Mouse (Mus musculus) adrenal gland, postnatal 14 days (tissue): ENCODE data around the gene Aspscr1. TPM values are rescaled to one million over a fixed set of nuclear protein-coding genes. Genes with fewer than 3 reads are reported as not detected.
A peak's percentile ranks its signal among the peaks of the same experiment; 100 is the strongest.

Experiments
- DNase-seq: peaks from one replicate; pipeline ENCODE4 v3.0.0; 2021; ENCODE audit warnings: mixed read lengths
- total RNA-seq: library from RNA; stranded (reverse); gene quantifications from 2 replicates; pipeline ENCODE4 v1.2.3, GENCODE M21; 2021

Gene Aspscr1
- total RNA-seq, 1 experiment from 2014 or later: 69.4 TPM

DNA sequence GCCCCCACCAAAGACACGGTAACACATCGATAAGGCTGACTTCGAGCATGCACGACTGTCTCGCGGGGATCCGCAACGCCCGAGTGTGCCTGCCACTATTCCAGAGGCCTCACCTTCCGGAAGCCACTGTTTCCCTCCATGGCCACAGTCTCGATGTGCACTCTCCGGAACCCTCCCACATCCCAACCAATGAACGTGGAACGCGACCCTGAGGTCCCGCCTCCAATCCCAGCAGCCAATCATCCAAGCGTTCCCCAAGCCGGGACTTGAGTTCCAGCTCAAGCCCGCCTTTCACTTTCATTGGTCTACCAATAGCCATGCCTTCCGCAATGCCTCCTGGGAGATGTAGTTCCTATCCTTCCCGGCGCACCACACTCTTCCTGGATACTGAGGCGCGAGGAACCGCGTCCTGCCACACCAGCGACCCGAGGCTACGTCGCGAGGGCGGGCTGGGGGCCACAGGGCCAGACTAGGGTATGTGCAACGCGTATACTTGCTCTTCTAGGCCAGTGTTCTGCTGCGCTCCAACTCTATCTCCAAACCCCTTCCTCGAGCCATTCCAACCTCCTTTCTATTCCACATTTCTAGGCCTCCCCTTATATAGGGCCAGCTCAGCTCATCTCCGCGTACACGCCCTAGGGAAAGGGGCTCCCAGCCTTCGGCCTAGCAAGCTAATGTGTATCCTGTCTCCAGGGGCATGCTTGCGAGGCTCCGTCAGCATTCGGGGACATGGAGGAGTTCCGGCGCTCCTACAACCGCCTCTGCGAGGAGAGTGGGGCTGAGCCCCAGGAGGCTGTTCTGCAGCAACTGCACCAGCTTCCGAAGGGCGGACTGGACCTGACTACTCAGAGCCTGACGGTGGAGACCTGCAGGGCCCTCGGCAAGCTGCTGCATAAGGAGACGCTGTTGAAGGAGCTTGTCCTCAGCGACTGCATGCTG is 41.1 kb downstream of the Aspscr1 start, which contains the start of the genes Cenpx and Lrrc45:
Gene Cenpx, minus strand, starts transcription at position 159 of the 939 bp plus-strand sequence.
Gene Lrrc45, plus strand, starts transcription at position 346 of the 939 bp plus-strand sequence.
- peak; percentile 97 for DNase-seq

DNA sequence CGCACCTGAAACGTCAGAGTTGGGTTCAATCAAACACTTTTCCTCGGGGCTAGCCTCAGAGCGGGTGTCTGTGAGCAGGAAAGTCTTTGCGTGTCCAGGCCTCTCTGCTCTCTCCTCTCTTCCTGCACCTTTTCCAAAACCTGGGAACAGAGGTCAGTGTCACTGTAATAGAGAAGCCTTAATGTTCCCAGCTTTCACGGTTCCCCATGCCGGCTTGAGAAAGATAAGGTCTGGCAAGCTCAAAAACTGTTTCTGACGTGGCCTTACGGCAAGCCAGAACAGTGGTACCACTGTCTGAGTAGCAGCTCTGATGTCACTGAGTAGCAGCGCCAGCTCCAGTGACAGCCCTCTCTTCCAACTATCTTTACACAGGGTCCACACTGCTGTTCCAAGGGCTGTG is 41.8 kb downstream of the Aspscr1 start:
- no peak for DNase-seq

DNA sequence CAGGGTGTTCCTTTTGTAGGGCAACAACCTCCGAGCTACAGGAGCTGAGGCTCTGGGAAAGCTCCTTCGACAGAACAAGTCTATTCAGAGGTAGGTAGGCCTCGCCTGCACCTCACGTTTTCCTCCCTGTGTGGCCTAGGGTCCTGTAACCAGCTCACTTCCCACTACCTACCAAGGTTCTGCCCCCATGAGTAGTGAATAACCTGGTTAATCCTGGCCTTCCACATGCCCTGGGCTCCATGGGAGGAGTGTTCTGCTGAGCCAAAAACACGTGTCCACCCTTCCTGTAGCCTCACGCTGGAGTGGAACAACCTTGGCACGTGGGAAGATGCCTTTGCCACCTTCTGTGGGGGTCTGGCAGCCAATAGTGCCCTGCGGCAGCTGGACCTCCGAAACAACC is 42.4 kb downstream of the Aspscr1 start:
- no peak for DNase-seq

DNA sequence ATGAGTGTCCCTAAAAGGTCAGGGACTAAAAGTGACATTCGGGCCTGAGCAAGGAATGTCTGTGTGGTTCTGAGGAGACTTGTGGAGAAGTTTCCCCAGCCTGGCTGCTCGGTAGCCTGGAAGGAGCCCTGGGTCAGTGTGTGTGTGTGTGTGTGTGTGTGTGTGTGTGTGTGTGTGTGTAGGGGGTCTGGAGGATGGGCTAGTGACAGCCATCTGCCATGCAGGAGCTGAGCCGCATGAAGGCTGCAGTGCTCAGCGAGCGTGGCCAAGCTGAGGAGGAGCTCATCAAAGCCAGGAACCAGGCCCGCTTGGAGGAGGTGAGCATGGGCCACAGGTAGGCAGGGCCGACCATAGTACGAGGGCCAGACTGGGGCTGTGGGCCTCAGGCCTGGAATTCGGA is 46.5 kb downstream of the Aspscr1 start:
- no peak for DNase-seq

DNA sequence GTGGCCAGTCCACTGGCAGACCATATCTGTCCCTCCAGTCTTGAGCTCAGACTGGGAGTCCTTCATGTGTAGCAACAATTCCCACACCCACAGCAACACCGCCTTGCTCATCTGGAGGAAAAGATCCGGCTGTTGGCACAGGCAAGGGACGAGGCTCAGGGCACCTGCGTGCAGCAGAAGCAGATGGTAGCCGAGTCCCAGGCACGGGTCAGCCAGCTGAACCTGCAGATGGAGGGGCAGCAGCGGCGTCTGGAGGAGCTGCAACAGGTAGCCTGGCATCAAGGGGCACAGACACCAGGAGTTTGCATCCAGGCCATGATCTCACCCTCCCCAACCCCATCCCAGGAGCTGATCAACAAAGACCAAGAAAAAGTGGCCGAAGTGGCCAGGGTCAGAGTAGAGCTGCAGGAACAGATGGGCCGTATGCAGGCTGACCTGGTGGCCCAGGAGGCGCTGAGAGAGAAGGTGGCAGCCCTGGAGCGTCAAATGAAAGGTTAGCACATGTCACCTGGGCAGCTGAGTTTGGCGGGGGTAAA is 47.1 kb downstream of the Aspscr1 start:
- peak; percentile 7 for DNase-seq

DNA sequence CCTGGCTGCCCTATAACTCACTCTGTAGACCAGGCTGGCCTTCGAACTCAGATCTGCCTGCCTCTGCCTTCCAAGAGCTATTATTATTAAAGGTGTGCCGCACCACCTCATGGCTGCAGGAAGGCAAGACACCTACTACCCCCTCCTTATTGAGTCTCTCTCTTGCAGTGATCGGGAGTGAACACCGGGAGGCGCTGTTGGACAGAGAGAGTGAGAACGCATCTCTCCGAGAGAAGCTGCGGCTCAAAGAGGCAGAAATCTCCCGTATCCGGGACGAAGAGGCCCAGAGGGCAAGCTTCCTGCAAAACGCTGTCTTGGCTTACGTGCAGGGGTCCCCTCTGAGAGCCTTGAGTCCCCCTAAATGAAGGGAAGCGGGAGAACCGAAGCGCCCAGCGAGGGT is 47.7 kb downstream of the Aspscr1 start:
- DNase-seq: peak; percentile 96

DNA sequence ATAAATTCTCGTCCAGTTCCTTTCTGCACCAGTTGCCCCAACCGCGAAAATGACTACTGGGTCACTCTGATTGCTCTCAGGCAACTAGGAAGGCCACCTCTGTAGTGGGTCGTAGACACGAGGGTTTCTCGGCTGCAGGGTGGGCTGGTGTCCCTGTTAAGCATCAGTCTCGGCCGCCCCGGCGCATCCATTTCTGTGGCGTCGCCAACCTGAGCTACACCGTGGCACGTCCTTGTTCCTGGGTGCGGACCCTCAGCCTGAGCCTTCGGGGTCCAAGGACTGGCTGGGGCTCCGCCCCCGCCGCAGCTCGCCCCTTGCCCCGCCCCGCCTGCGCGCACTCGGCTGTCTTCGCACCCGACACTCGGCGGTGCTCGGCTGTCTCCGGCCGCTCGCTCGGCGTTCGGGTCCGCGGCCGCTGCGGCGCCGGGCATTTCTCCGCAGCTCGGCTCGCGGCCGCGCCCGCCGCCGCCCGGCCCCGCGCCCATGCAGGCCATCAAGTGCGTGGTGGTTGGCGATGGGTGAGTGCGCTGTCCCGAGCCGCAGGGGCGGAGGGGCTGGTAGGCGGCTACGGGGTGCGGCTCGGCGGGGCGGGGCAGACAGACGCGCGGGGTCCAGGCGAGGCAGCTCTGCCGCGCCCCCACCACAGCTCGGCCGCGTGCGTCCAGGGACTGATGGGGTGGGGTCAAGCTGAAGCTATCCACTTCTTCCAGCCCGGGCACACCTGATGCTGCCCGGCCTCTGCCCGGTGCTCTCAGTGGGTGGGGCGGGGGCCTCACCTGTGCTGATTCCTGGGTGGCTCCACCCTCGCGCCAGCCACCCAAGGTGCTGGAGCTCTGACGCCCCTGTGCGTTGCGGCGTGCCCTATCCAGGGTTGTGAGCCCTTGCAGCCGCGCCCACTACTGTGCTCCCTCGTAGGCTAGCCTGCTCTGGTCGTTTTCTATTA is 48.6 kb downstream of the Aspscr1 start, which contains the start of gene Rac3:
Gene Rac3, plus strand, starts transcription at position 347 of the 943 bp plus-strand sequence.
- DNase-seq: peak; percentile 80

DNA sequence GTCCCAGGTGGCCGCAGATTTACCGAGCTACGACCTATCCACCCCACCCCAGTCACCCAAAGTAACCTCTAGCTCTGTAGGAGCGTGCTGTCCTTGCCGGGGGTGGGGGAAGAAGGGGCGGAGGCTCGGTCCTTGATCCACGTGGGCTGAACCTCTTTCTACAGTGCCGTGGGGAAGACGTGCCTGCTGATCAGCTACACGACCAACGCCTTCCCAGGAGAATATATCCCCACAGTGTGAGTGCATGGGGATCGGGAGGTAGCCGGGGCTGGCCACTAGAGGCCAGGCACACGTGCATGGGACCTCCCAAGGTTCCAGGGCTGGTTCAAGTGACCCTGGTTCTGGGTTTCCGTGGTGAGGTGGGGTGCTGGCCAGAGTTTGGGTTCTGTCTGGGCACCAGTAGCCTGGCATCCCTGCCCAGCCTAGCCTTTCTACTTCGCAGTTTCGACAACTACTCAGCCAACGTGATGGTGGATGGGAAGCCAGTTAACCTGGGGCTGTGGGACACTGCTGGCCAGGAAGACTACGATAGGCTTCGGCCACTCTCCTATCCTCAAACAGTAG is 49.4 kb downstream of the Aspscr1 start:
- peak; percentile 27 for DNase-seq

DNA sequence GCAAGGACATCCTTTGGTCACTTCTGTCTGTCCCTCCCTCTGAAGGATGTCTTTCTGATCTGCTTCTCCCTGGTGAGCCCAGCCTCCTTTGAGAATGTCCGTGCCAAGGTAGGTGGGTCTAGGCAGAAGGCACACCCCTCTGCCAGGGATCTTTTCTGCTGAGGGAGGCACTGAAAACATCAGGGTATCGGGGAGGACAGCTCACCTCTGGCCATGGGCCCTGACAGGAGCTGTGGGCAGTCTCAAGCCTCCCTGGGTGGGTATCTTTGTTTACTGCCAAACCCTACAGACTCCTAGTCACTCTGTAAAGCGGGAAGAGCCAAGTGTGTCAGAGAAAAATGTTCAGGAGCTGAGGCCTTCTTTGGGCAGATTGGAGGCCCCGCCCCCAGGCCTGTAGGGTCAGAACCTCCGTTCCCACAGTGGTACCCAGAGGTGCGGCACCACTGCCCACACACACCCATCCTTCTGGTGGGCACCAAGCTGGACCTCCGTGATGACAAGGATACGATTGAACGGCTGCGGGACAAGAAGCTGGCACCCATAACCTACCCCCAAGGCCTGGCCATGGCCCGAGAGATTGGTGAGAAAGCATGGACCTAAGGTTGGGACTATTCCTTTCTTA is 50.1 kb downstream of the Aspscr1 start:
- peak; percentile 3 for DNase-seq

DNA sequence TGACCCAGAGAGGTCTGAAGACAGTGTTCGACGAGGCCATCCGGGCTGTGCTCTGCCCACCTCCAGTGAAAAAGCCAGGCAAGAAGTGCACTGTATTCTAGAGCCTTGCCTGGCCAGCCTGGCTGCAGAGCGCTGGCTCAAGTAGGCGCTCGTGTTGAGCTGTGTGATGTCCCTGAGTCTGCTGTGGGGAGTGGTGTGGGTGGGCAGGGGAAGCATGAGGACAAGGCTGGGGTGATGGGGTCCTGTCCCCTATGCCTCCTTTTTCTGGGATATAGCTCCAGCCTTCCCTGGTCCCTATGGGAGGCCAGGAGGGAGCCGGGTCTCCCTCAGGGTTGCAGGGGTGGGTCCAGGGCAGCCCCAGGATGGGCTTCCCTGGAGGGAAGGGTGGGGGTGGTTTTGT is 50.7 kb downstream of the Aspscr1 start:
- peak; percentile 3 for DNase-seq

DNA sequence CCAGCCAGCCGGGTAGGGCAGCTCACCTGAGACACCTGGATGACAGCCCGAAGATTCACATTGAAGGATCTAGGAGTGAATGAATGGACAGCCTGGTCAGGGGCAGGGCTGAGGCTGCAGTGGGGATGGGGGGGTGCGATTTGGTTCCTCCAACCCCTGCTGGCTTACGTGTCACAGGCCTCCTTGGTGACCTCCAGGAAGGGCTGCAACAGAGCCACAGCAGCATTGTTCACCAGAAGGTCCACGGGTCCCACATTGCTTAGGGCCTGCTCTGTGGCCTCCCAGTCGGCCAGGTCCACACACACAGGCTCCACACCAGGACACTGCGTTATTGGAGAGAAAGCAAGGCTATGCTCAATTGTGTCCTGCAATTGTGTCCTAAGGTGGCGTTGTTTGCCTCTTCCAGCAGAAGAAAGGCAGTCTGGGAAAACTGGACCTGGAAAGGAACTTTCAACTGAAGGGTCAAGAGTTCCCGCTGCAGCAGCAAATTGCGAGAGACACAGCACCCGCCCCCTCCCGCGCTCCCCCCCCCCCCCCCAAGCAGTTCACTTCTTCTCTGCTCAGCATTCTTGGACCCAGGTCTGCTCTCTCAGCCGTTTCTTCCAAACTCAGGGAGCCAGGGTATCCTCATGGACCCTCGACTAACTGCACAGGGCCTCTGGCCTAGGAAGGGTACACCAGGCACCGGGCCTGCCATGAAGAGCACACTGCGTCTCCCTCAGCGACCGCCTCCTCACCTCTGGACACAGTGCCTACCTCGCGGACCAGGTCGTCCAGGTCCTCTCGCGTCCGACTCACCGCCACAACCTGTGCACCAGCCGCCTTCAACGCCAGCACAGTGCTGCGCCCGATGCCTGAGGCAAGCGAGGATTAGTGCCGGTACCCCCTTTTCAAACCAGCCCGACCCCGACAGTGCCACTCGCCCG is 53.7 kb downstream of the Aspscr1 start:
- peak; percentile 4 for DNase-seq

DNA sequence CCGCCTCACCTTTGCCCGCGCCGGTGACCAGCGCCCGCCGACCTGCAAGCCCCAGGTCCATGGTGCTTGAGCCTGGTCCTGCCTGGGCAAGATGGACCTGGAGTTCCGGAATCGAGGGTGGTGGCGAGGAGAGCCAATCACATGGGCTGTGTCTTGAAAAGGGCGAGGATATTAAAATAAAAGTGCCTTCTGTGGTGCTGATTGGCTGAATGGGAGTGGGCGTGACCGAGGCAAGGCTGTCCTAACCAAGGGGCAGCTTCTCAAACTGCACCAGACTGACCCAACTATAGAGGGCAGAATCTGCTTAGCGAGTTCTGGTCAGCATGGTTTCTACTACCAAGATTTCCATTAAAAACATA is 54.4 kb downstream of the Aspscr1 start, which contains the start of gene Dcxr:
Gene Dcxr, minus strand, starts transcription at position 113 of the 359 bp plus-strand sequence.
- DNase-seq: peak; percentile 95

DNA sequence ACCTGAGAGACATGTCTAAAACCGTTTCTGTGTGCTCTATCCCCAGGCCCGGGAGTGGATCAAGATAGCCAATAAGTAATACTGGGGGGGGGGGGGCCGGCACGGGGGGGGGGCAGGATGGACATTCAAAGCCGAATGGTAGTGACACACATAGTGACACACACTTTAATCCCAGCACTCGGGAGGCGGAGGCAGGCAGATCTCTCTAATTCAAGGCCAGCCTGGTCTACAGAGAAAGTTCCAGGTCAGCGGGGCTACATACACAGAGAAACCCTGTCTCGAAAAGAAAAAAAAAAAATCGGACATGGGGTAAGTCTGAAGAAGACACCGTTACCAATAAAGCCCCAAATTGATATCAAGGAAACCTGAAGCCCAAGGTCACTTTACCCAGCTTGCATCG is 54.8 kb downstream of the Aspscr1 start:
- no peak for DNase-seq

DNA sequence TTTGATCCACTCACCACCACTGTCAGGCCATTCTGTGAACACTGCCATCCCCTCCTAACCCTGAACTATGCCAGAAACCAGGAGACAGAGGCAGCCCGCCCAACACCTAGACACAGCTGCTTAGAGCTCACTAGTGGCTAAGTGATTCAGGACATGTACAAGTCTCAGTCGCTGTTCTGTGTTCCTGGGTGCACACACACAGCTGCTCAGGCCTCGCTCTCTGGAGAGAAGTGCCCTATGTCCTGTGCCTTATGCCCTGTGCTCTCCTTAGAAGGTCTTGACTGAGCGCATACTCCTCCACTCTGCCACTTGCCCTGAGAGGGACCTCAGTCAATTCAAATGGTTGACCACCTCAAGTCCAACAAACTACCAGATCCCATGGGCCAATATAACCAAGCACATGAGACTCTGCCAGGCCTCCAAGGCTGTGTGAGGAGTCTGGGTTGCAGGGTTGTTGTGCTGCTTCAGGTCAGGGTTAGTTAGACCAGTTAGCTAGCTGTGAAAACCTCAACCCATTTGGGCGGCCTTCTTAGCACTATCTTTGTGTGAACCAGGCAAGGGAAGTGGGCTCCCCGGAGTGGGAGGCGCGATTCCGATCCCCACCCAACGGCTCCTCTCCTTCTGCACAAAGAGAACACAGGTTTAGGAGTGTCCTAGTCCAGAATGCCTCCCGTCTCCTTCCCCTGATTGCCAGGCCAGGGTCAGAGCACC is 55.9 kb downstream of the Aspscr1 start:
- no peak for DNase-seq

DNA sequence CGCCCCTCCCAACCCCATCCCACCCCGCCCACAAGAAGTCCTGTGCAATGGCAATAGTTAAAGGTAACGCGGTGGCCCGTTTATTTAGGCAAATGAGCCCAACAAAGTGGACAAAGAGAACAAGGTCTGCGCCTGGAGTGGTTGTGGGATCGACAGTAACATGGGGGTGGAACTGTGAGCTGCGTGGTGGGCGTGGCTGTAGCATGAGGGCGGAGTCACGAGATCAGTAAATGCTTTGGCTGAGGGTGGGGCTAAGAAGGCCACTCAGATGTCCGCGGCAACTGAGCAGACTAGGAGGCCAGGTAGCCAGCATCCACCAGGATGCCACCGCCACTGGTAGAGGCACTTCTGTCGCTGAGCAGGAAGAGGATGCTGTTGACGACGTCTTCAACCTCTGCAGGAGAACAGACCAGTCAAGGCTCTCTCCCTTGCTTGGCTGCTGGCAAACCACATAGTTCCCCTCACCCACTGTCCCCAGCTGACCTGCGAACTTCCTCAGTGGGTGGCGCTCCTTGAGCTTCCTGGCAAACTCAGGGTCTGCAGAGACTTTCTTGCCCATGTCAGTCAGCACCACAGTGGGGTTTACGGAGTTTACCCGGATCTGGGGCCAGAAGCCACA is 56.8 kb downstream of the Aspscr1 start:
- DNase-seq: peak; percentile 55

DNA sequence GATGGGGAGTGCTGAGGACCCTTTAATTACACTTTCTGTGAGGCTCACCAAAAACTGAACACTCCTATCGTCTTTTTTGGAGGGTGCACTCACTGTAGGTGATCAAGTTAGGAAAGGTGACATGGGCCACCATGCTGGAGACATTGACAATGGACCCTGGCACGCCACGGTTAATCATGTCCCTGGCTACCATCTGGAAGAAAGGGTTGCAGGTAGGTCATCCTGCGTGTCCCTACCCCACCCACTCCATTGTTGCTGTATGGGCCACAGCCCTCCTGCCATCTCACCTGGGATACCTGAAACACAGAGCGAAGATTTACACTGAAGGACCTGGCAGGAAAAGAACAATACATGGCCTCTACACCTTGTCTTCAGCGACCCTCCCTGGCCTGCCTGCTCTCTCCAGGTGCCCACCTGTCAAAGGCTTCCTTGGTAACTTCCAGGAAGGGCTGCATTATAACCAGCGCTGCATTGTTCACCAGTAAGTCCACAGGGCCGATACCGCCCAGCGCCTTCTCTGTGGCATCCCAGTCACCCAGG is 57.6 kb downstream of the Aspscr1 start:
- DNase-seq: no peak

DNA sequence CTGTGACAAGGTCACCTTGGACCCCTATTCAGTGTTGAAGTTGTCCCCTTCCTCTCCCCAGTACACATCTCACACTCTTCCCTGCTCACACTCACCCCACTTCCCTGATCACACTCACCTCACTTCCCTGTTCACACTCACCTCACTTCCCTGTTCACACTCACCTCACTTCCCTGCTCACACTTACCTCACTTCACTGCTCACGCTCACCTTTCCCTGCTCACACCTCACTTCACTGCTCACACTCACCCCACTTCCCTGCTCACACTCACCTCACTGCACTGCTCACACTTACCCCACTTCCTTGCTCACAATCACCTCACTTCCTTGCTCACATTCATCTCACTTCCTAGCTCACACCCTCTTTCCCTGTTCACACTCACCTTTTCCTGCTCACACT is 58.6 kb downstream of the Aspscr1 start:
- no peak for DNase-seq

DNA sequence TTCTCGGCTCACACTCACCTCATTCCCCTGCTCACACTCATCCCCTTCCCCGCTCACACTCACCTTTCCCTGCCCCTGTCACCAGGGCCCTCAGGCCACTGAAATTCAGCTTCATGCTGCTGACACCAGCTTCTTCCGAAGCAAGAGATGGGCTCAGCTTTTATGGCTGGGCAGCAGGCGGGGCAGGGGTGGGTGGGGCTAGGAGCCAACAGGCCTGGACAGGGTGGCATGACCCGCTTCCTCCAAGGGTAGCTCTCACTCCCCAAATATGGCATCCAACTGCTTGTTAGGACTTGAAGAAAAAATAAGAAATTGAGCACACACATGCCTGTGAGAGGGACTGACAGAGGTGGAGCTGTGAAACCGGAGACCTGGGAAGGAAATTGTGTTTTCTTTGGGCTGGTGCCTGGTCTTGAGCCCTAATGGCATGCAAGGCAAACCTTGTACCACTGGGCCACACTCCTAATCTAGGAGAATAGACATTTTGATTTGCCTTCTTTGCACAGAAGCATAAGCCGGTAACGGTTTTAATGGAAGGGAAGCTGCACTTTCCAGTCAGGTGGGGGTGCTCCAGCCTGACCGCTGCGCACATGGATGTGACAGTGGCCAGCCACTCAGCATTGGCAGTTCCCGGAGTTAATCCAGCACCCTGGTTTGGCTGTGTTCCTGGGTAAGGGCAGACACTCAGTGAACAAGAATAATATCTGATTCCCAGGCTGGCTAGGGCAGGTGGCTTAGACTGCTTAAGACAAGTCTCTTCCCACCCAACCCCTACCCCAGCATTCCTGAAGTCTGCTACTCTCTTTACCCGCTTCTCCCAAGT is 59.3 kb downstream of the Aspscr1 start, which contains the start of gene Cbr2:
Gene Cbr2, minus strand, starts transcription at position 257 of the 823 bp plus-strand sequence.
- DNase-seq: peak; percentile 52
